Mouse (Mus musculus) cerebellum, adult 8-10 months (tissue): ENCODE measurements at regions not wholly inside any gene's neighbourhood (a gene's known extent, or its start where the extent isn't known, plus 50 kb on each side); places are given as distances from the start of the nearest gene placed in this dataset.
"Not testable (repeated sequence)": the region's sequence is repeated elsewhere in the genome, so short reads cannot be mapped to it uniquely, and the experiment has no call there.

ENCODE experiments used
- DNase-seq: peaks from one replicate; pipeline ENCODE4 v3.0.0; 2022

DNA sequence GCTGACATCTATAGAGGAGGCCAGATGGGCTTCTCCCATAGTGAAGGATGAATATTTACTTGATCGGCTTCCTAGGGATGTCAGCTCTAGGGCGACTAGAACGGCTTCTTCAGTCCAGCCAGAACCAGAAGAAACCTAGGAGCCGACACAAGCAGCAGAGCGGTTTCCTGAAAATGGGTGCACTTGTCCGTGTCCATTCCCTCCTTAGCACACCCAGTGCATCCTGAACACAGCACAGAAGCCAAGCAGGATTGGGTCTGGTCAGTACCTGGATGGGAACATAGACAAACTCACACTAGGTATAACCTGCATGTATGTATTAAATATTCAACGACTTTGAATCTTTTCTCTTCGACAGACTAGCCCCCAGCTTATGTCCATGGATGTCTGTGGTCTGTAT lies 407.9 kb upstream of the Cdh5 start:
- DNase-seq: no peak

DNA sequence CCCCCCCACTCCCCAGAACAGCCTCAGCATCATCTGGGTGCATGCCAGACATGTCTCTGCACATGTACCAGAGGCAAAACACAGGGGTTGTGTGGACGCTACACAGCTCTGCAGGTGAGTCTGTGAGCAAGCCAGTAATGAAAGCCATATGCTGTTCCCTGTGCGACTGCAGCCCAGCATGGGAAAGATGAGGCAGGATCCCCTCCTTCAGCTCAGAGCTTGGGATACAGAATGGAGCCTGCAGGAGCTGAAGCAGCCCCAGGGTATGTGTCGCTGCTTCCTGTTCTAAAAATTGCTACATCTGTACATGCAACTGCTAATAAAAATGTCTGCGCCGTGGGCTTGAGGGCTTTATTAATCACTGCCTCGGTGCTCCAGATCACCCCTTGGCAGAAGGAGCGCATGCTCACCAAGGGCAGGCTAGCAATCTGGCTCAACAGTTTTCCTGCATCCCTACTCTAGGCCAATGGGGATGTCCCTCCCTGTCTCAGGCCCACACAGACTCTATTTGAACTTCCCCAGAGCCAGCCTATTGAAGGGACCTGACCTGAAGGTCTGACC lies 407.0 kb upstream of the Cdh5 start:
- DNase-seq: no peak

DNA sequence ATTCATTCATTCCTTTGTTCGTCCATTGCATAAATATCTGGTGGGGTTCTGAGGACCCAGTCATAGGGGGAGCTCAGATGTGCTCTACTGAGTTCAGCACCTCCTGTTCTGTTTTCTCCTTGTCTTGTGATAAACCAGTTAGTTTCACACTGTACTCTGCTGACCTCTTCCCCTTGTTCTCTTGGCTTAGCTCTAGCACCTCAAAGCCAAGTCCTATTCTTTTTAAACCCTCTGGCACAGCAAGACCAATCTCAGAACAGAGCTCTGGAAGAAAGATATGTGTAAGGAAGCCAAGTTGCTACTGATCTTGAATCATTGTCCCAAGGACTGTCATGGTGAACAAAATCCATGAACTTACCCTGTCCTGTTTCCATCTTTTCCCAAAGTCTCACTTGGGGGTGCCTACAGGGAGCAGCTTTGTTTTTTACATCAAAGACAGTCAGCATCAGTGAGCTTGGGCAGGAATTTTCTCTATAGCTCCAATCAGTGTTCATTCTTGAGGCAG lies 402.4 kb upstream of the Cdh5 start:
- DNase-seq: no peak

DNA sequence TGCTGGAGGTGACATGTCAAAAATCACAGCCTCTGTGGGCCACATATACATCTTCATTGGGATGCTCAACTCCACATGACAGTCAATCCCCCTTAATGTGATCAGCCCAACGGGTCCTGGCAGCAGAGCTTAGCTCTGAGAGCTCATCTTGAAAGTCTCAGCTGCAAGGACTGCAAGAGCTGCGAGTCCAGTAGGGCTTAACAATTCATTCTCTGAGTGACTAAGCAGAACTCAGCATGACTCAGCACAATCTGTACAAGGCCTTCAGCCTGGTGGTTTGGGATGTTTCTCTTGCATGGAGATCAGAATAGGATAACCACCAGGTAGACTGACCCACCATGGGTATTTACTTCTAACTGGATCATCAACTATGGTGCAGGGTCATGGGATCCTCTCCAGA lies 399.2 kb upstream of the Cdh5 start:
- DNase-seq: no peak

DNA sequence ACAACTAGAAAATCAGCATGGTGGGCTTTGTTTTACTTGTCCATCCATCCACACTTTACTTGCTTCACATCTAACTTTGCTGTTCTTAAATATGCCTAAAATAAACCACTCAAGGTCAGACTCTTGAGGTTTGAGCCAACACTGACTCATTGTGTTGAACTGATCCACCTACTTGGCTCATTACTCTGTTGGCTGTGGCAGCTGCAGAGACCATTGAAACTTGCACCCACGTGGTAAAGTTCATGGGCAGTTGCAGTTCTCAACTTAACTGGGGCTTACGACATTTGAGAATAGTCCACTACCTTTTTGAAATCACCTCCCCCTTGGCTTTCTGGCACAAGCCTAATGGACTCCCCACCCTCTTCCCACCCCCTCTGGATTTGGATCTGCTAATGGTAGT lies 395.3 kb upstream of the Cdh5 start:
- no peak for DNase-seq

DNA sequence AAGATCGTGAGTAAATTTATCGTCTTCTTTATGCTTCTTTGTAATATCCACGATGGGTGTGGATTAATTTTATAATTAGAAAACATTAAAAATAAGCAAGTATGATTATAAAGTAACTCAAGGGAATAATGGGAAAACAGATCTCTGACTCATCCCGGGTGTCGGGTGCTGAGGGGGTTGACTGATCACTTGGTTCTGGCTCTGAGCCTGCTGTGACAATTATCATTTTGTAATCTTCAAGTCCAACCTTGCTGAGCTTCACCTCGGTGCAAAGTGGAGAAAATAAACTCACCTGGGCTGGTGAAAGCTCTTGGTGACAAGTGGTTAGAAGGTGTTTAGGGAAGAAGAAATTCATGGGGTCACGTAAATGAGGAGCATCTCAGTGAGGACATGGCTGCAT lies 390.6 kb upstream of the Cdh5 start:
- not testable (repeated sequence) for DNase-seq

DNA sequence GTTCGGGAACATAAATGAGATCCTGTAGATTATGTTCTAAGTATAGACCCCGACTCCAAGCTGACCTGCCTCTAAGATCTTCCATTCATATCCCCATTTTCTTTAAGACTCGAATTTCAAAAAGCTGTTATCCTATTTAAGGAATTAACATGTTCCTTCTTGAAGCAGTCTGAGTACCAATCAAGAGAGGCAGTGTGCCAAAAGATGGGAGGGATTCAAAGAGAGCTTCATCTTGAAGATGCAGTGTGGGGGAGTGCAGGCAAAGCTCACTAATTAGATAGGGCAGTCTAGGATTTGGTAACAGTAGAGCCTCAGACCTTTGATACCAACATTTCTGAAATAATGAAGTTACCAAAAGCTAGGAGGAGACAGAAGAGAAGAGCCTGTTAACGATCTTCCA lies 383.7 kb upstream of the Cdh5 start:
- DNase-seq: no peak

DNA sequence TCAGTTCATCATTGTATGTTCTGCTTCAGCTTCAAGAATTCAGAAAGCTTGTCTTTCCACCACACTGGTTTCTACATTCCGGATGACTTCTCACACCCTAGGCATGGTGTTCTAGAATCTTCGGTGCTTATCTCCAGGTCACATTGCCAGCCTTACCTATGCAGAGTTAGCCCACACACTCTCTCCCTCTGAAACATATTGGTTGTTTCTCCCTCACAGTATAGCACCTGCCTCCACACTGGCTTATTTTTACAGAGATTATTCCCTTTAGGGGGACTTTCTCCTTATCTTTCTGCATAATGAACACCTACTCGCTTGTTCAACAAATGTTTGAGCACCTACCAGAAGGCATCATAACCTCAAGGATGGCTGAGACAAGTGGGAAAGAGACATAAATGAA lies 368.0 kb upstream of the Cdh5 start:
- DNase-seq: no peak

DNA sequence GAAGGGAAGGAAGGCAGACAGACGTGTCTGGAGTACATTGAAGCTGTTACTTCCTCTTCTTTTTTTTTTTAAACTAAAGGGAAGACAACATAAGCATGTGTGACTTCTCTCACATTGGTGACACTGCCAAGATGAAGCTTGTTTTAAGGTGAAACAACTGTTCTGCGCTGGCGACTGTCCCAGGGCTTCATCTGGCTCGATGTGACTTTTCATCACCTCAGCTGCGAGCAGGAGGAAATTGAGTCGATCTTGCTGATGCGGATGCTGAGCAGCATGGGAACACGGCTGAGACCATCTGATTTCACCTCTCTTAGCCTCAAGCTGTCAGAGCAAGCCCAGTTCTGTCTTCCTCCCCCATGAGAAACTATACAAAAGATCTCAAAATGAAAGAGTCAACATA lies 363.1 kb upstream of the Cdh5 start:
- no peak for DNase-seq

DNA sequence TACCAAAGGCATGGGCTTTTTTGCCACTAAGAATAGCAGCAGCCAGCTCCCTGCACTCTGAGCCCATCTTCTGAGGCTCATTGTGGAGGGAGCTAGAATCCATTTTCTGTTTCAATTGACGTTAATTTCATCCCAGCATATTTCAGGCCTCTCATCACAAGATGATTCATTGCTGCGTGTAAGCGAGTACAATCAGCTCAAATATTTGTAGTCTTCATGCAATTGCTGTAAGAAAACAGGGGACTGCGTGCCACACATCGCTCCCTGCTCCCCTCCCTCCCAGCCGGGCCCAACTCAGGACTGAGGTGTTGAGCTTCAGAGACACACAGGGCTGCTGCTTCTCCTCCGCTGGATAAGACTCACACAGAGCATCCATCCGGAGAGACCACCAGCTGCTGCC lies 360.0 kb upstream of the Cdh5 start:
- DNase-seq: no peak

DNA sequence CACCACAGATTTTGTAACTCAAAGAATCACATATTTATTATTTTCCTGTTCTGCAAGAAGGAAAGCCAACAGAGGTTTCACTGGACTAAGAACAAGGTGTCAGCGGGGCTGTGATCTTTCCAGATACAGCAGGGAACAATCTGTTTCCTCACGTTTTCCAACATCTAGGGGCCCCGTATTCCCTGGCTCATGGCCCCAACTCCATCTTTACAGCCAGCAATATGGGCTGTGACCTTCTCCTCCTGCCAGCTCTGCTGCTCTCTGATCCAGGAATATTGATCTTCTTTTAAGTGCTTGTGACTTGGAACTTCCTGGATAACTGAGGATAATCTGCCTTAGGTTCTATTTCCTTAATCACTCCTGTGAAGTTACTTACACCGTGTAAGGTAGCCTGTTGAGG lies 352.7 kb upstream of the Cdh5 start:
- no peak for DNase-seq

DNA sequence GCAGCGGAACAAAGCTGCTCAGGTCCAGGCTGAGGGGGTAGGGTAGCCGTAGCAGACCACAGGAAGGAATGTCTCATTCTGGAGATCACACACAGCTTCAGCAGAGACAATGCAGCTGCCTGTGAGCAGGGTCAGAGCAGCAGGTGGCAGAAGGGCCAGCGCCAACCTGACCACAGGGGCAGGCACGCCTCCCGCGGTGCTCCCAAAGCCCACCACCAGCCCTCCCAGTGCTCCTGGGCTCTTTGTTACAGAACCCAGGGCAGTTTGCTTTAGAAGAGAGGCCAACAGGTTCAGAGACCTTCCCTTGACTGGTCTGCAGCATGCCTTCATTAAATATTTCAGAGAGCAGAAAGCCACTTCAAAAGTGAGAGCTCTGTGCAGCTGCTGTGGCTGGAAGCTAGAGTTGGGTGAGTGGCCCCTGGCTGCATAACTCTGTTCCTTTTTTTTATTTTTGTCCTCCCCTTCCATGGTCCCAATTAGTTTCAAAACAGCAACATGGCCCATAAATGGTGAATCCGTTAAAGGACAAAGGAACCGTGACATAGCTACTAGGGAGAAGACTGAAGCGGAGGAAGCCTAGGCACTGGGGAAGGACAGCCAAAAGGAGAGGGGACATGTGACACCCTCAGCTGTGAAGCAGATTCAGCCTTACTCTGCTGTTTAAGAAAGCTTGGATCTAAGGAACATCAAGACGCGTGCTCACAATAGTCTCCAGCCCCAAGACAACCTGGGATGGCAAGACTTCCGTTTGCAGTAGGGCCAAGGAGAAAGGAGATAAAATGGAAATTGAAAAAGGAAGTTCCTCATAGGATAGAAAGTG lies 350.9 kb upstream of the Cdh5 start:
- no peak for DNase-seq

DNA sequence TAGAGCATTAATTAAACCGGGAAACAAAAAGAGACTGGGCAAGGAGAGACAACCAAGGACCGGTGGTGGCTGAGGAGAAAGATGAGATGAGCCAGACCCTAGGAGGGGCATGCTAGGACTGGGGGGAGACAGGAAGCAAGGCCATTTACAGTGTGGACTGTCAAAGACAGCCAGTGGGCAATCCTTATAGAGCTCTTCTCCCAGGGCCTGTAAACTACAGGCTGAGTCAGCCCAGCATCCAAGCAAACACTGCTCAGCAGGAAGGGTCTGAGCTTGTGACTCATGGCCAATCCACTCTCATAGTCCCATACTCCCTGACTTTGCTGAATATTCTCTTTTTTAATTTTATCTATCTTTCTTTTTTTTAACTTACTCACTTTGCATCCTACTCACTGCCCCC lies 350.3 kb upstream of the Cdh5 start:
- no peak for DNase-seq

DNA sequence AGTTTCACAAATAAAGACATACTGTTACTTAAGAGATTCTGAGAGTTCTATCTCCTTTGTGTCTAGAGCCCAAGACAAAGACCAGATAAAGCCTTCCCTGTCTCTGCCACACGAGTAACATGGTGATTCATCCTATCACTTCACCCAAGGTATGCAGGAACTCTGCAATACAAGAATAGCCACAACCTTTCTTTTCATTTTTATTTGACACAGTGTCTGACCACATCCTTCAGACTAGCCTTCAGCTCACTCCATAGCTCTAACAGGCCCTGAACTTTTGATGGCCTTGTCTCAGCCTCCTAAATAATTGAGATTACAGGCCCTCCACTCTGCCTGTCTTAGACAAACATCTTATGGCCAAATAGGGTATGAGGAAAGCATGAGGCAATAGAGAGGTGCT lies 337.6 kb upstream of the Cdh5 start:
- no peak for DNase-seq

DNA sequence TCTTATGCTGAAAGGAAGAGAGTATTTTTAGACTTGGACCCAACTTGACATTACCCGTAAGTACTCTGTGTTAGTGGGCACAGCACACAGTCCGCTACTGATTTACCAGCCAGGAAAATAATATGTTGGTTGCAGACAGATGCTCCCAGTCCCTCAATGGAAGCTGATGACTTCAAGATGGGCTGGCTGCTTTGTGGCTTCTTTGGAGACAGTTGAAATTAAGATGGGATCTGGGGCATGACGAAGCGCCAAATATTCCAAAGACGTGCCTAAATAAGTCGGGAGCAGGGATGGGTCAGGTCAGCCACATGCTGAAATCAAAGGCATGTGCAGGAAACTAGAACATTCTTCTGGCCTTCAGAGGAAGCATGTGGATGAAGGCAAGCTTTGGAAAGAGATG lies 321.8 kb upstream of the Cdh5 start:
- DNase-seq: no peak

DNA sequence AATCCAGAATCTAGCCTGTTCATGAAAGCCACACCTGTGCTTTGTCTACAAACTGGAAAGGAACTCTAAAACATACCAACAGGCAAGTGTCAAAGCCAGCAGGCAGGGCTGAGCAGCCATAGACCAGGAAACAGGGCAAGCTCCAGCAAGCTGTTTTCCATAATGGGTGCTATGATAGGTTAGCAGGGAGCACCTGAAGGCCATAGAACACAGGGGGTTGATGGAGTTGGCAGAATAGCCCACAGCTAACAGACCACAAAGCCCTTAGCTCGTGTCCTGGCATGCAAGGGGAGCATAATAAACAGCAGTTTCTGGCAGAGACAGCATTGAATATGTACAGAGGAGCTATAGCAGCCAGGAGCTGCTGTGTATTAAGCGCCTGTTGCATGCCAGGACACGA lies 313.1 kb upstream of the Cdh5 start:
- DNase-seq: no peak

DNA sequence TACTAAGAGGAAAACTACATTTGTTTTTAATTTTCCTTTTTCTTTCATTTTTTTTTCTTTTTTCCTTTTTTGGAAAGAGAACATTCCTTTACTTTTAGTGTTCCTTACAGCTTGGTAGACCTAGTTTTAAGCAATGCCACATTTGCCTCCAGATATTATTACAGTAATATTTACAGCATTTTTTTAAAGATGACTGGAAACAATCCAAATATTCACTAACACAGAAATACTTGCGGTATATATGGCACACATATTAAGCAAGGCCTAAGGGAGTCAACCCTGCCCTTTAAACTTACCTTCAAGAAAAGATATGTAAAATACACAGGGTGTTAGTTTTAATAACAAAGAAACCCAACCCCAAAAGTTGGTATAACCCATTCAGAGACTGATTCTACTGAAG lies 308.1 kb upstream of the Cdh5 start:
- no peak for DNase-seq

DNA sequence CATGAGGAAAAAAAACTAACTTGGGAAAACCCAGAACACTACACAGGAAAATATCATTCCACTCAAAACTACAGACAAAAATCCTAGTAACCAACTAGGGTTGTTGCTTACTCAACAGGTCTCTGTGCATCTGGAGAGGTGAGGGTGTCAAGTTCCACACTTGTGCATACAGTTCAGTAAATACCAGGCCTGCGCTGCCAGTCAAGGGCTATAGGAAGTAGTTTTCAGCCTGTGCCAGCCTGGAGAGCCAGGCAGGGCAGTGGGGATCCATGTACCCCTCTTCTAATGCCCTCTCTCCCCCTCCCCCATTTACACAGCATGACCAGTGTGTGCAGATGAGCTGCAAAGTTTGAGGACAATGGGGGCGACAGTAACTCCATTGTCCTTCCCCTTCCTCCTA lies 302.8 kb upstream of the Cdh5 start:
- DNase-seq: not testable (repeated sequence)

DNA sequence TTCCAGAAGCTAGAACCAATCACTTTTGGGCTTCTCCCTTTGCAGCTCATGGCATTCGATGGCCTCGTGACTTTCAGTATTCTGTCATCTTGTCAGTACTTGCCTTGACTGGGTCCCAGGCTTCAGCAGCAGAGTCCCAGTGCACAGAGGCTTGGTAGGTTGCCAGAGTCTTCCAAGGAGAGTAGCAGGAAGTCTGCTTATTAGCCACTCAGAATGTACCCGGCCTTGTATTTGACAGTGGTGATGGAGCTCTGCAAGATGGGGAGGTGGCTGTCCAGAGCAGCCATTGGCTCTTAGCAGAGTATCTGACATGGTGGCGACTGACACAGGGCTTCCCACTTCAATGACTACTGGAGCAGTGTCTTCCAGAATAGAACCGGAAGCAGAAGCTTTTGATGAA lies 293.3 kb upstream of the Cdh5 start:
- no peak for DNase-seq

DNA sequence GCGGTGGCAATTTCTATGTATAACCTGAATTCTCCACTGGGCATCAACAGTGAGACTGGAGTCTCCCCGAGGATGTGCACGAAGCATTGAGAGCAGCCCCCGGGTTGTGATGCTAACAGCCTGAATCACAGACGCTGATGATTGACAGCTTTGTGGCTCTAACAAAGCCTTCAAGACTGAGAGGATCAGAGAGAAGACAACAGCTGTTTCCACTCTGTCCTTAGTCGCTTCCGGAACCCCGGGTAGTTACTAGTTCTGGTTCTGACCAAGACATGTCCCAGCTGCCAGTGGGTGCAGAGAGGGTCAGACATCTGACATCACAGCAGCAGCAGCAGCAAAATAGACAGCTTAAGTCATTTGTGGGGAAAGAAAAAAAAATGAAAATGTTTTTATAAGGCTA lies 292.8 kb upstream of the Cdh5 start:
- DNase-seq: no peak

DNA sequence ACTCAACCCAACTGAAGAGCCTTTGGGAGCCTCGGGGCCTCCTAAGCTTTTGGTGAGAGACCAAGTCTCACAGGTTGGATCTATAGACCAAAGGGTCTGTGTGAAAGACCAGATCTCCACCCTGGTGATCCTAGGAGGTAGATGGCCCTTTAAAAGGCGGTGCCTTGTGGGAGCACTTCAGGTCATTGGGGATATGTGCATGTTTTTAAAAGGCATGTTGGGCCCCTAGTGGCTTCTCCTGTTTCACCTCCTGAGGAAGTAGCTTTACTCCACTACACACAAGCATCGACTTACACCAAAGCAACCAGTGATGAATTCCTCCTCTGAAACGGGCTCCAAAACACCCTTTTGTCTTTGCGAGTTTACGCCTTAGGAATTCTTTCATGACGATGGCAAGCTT lies 292.3 kb upstream of the Cdh5 start:
- DNase-seq: no peak

DNA sequence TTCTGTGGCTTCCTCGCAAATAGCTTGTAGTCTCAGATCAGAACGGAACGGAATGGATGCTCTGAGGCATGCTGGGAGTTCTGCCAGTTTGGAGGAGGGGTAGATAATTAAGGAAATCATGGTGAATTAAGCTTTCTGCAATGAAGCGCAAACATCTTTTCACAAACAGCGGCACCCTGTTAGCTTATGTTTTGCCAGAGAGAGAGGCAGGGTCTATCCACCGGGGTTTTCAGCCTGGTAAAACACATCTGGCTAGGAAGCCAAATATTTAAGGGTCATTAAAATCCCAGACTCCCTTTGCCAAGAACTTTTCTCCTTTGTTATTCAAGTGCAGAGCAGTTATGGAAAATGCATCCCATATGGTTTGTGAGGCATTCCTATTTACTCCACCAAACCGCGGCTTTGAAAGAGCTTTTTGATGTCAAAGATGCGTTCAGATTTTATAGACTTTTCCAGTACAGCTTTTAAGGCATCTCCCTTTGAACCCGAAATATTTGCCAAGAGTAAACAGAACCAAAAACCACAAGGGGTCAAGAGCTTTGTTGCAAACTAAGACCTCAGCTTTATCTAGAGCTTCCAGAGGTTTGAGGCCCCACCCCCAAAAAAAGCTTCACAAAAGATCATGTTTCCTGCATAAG lies 287.4 kb upstream of the Cdh5 start:
- no peak for DNase-seq

DNA sequence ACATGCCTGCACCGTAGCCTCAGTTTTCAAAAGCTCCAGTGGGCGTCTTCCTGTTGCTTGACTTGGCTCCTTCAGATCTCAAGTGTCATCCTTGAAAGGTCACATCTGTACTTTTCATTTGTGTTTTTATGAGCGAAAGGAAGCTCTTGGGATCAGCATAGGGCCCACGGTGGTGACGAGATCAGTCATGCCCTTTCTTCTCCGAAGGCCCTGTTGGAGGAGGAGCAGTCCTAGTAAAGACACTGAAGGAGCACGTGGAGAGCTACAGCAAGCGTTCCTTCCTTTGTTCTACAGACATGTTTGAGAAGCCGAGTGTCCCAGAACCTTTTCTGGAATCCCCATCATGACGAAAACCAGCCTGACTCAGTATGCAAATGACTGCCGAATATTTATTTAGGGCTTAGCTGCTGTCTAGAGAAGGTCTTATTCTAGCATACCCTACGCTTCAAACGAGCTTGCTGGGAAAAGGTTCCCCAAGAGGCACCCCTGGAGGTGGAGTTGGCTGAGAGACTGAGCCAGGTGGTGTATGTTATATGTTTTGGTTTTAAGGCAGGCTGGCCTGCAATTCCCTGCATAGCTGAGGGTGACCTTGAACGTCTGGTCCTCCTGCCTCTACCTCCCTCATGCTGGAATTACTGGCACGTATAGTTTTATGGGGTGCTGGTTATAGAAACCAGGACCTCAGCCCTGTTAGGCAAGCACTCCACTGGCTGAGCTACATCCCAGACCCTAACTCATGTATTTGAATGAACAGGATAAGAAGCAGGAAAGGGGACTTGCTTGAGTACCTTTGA lies 285.1 kb upstream of the Cdh5 start:
- DNase-seq: no peak

DNA sequence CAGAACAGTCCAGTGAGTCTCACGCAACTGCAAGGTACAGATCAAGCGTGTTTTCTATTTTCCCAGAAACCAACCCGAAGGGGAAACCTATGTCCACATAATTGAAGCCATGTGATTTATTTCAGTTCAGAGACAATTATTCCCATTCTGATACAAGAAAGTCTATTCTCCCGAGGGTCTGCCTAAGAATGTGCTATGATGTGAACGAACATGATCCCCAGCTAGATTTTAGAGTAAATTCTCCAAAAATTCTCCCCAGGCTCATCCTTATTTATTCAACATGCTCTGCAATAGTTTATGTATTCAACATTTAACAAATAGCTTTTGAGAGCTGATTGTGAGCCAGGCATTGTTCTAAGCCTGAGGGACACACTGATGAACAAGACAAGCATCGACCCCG lies 277.9 kb upstream of the Cdh5 start:
- no peak for DNase-seq
